Mouse (Mus musculus): ENCODE measurements around the gene Adap1. TPM values are rescaled to one million over a fixed set of nuclear protein-coding genes. Genes with fewer than 3 reads are reported as not detected.
"Not testable (repeated sequence)": the region's sequence is repeated elsewhere in the genome, so short reads cannot be mapped to it uniquely, and the experiment has no call there.

Adap1 gene
- polyA plus RNA-seq, 1 experiment from 2014 or later = 1.4 TPM

- no peaks in the 10 kb centered on the region for H3K9me3 ChIP-seq (replicated peaks; ENCODE audit: control insufficient read depth, low read length)
- peaks cover 12% of the 10 kb centered on the region for H3K36me3 ChIP-seq (ENCODE audit: control insufficient read depth, insufficient read depth, low read length)
- H3K4me1 ChIP-seq (ENCODE audit: control insufficient read depth, insufficient read depth, low read length) = peaks cover 10% of the 10 kb centered on the region
- peak overlapping the region; percentile 82 for H3K4me2 ChIP-seq
- peak; percentile 87 for ATAC-seq (replicated peaks; ENCODE audit: insufficient number of reproducible peaks, low FRiP score, low TSS enrichment)
- H3K27me3 ChIP-seq (ENCODE audit: control insufficient read depth, insufficient read depth, low read length) = peaks cover 4% of the 10 kb centered on the region; the same call in 1 of the 2 replicates
- H3K27ac ChIP-seq (ENCODE audit: low read depth, low read length) = peak overlapping the region; percentile 70
- H3K4me3 ChIP-seq (ENCODE audit: low read depth, low read length) = peak overlapping the region; percentile 91
- under 1% methylated on average over 33 of the region's 33 CpGs for WGBS (ENCODE audit: insufficient replicate concordance)
- H3K9ac ChIP-seq (ENCODE audit: low read depth, low read length) = peak overlapping the region; percentile 91
Observed at GRCm38 (mm10) chr5:139344687-139345363, 19.4 kb upstream of the Adap1 start.

- 7% methylated on average over 12 of the region's 12 CpGs for WGBS (ENCODE audit: insufficient replicate concordance)
- peak overlapping the region; percentile 29; the same call in 1 of the 2 replicates for H3K27ac ChIP-seq (ENCODE audit: low read depth, low read length)
- peak overlapping the region; percentile 82 for H3K4me2 ChIP-seq
- H3K9me3 ChIP-seq (replicated peaks; ENCODE audit: control insufficient read depth, low read length) = no peaks in the 10 kb centered on the region
- H3K9ac ChIP-seq (ENCODE audit: low read depth, low read length) = peak overlapping the region; percentile 91
- peak; percentile 74 for ATAC-seq (replicated peaks; ENCODE audit: insufficient number of reproducible peaks, low FRiP score, low TSS enrichment)
- peak overlapping the region; percentile 91 for H3K4me3 ChIP-seq (ENCODE audit: low read depth, low read length)
- H3K27me3 ChIP-seq (ENCODE audit: control insufficient read depth, insufficient read depth, low read length) = peaks cover 4% of the 10 kb centered on the region; the same call in 1 of the 2 replicates
- peaks cover 16% of the 10 kb centered on the region for H3K4me1 ChIP-seq (ENCODE audit: control insufficient read depth, insufficient read depth, low read length)
- peaks cover 17% of the 10 kb centered on the region for H3K36me3 ChIP-seq (ENCODE audit: control insufficient read depth, insufficient read depth, low read length)
Observed at GRCm38 (mm10) chr5:139344021-139344686, 18.7 kb upstream of the Adap1 start.

- no peak for ATAC-seq (replicated peaks; ENCODE audit: insufficient number of reproducible peaks, low FRiP score, low TSS enrichment)
- Histone ChIP-seq H3K4me3 (ENCODE audit: low read depth, low read length) (no peak overlapping the region), H3K36me3 (ENCODE audit: control insufficient read depth, insufficient read depth, low read length) (peaks cover 20% of the 10 kb centered on the region), H3K4me1 (ENCODE audit: control insufficient read depth, insufficient read depth, low read length) (peaks cover 26% of the 10 kb centered on the region), H3K9ac (ENCODE audit: low read depth, low read length) (no peak overlapping the region), H3K27me3 (ENCODE audit: control insufficient read depth, insufficient read depth, low read length) (no peaks in the 10 kb centered on the region), H3K4me2 (no peak overlapping the region), H3K9me3 (replicated peaks; ENCODE audit: control insufficient read depth, low read length) (no peaks in the 10 kb centered on the region), H3K27ac (ENCODE audit: low read depth, low read length) (no peak overlapping the region)
- 77% methylated on average over 11 of the region's 11 CpGs for WGBS (ENCODE audit: insufficient replicate concordance)
Observed at GRCm38 (mm10) chr5:139338891-139339290, 13.5 kb upstream of the Adap1 start.

GRCm38 (mm10) chr5:139338403-139338802 lies 13.0 kb upstream of the Adap1 start:
- Histone ChIP-seq H3K9ac (ENCODE audit: low read depth, low read length) (peak overlapping the region; percentile 52; the same call in 1 of the 2 replicates), H3K27me3 (ENCODE audit: control insufficient read depth, insufficient read depth, low read length) (no peaks in the 10 kb centered on the region), H3K4me3 (ENCODE audit: low read depth, low read length) (no peak overlapping the region), H3K4me1 (ENCODE audit: control insufficient read depth, insufficient read depth, low read length) (peaks cover 23% of the 10 kb centered on the region), H3K36me3 (ENCODE audit: control insufficient read depth, insufficient read depth, low read length) (peaks cover 20% of the 10 kb centered on the region), H3K9me3 (replicated peaks; ENCODE audit: control insufficient read depth, low read length) (no peaks in the 10 kb centered on the region), H3K4me2 (peak overlapping the region; percentile 31; the same call in 1 of the 2 replicates), H3K27ac (ENCODE audit: low read depth, low read length) (peak overlapping the region; percentile 70)
- ATAC-seq (replicated peaks; ENCODE audit: insufficient number of reproducible peaks, low FRiP score, low TSS enrichment) = no peak
- WGBS (ENCODE audit: insufficient replicate concordance) = 63% methylated on average over 3 of the region's 3 CpGs

- Histone ChIP-seq H3K9me3 (replicated peaks; ENCODE audit: control insufficient read depth, low read length) (no peaks in the 10 kb centered on the region), H3K27me3 (ENCODE audit: control insufficient read depth, insufficient read depth, low read length) (no peaks in the 10 kb centered on the region), H3K4me1 (ENCODE audit: control insufficient read depth, insufficient read depth, low read length) (peaks cover 23% of the 10 kb centered on the region), H3K4me2 (peak overlapping the region; percentile 31; the same call in 1 of the 2 replicates), H3K36me3 (ENCODE audit: control insufficient read depth, insufficient read depth, low read length) (peaks cover 20% of the 10 kb centered on the region), H3K4me3 (ENCODE audit: low read depth, low read length) (no peak overlapping the region), H3K27ac (ENCODE audit: low read depth, low read length) (peak overlapping the region; percentile 70), H3K9ac (ENCODE audit: low read depth, low read length) (peak overlapping the region; percentile 52; the same call in 1 of the 2 replicates)
- peak; percentile 57; the same call in 1 of the 2 replicates for ATAC-seq (replicated peaks; ENCODE audit: insufficient number of reproducible peaks, low FRiP score, low TSS enrichment)
- WGBS (ENCODE audit: insufficient replicate concordance) = 35% methylated on average over 13 of the region's 13 CpGs
Observed at GRCm38 (mm10) chr5:139337826-139338370, 12.5 kb upstream of the Adap1 start.

- Histone ChIP-seq H3K9ac (ENCODE audit: low read depth, low read length) (no peak overlapping the region), H3K27ac (ENCODE audit: low read depth, low read length) (no peak overlapping the region), H3K36me3 (ENCODE audit: control insufficient read depth, insufficient read depth, low read length) (peaks cover 11% of the 10 kb centered on the region), H3K4me2 (no peak overlapping the region), H3K4me1 (ENCODE audit: control insufficient read depth, insufficient read depth, low read length) (peaks cover 23% of the 10 kb centered on the region), H3K9me3 (replicated peaks; ENCODE audit: control insufficient read depth, low read length) (no peaks in the 10 kb centered on the region), H3K4me3 (ENCODE audit: low read depth, low read length) (no peak overlapping the region), H3K27me3 (ENCODE audit: control insufficient read depth, insufficient read depth, low read length) (peaks cover 2% of the 10 kb centered on the region; the same call in 1 of the 2 replicates)
- ATAC-seq (replicated peaks; ENCODE audit: insufficient number of reproducible peaks, low FRiP score, low TSS enrichment) = no peak
- WGBS (ENCODE audit: insufficient replicate concordance) = 82% methylated on average over 4 of the region's 4 CpGs
Observed at GRCm38 (mm10) chr5:139335634-139336033, 10.2 kb upstream of the Adap1 start.

- not testable (repeated sequence) for H3K27ac ChIP-seq (ENCODE audit: low read depth, low read length); ATAC-seq (replicated peaks; ENCODE audit: insufficient number of reproducible peaks, low FRiP score, low TSS enrichment); H3K36me3 ChIP-seq (ENCODE audit: control insufficient read depth, insufficient read depth, low read length); H3K9me3 ChIP-seq (replicated peaks; ENCODE audit: control insufficient read depth, low read length); H3K9ac ChIP-seq (ENCODE audit: low read depth, low read length); H3K4me3 ChIP-seq (ENCODE audit: low read depth, low read length); H3K4me2 ChIP-seq
- 78% methylated on average over 10 of the region's 10 CpGs for WGBS (ENCODE audit: insufficient replicate concordance)
- H3K27me3 ChIP-seq (ENCODE audit: control insufficient read depth, insufficient read depth, low read length) = peaks cover 11% of the 10 kb centered on the region
- H3K4me1 ChIP-seq (ENCODE audit: control insufficient read depth, insufficient read depth, low read length) = peaks cover 16% of the 10 kb centered on the region
Observed at GRCm38 (mm10) chr5:139334394-139334793, 9.0 kb upstream of the Adap1 start.

GRCm38 (mm10) chr5:139333301-139334013 lies 8.0 kb upstream of the Adap1 start:
- ATAC-seq (replicated peaks; ENCODE audit: insufficient number of reproducible peaks, low FRiP score, low TSS enrichment) = no peak
- Histone ChIP-seq H3K4me1 (ENCODE audit: control insufficient read depth, insufficient read depth, low read length) (peaks cover 8% of the 10 kb centered on the region), H3K4me3 (ENCODE audit: low read depth, low read length) (no peak overlapping the region), H3K9ac (ENCODE audit: low read depth, low read length) (no peak overlapping the region), H3K36me3 (ENCODE audit: control insufficient read depth, insufficient read depth, low read length) (0 out of 2 replicates have a peak, but pooled peaks cover 3% of the 10 kb centered on the region), H3K27ac (ENCODE audit: low read depth, low read length) (no peak overlapping the region), H3K27me3 (ENCODE audit: control insufficient read depth, insufficient read depth, low read length) (peaks cover 17% of the 10 kb centered on the region), H3K4me2 (no peak overlapping the region), H3K9me3 (replicated peaks; ENCODE audit: control insufficient read depth, low read length) (no peaks in the 10 kb centered on the region)
- 87% methylated on average over 16 of the region's 16 CpGs for WGBS (ENCODE audit: insufficient replicate concordance)
